Mouse (Mus musculus) cerebellum, postnatal 10 days (tissue): ENCODE data around the gene Rcor1.

Experiments used
- DNase-seq, 2 experiments: peaks; one replicate each; pipeline ENCODE4 v3.0.0; 2021; ENCODE audit warnings: mixed read lengths in 2 of 2

Rcor1 gene

GRCm38 (mm10) chr12:111021577-111021976 lies 17.6 kb upstream of the Rcor1 start:
- no peak for DNase-seq

- DNase-seq, result no peak
These were observed 10.7 kb upstream of the Rcor1 start for GRCm38 (mm10) chr12:111028176-111029167.

- DNase-seq, result no peak
These were observed 9.8 kb upstream of the Rcor1 start for GRCm38 (mm10) chr12:111029291-111029890.

GRCm38 (mm10) chr12:111032839-111033238 lies 6.3 kb upstream of the Rcor1 start:
- no peak for DNase-seq

- peak in 1 of 2 experiments; percentile 18 for DNase-seq
These were observed 3.8 kb upstream of the Rcor1 start for GRCm38 (mm10) chr12:111035182-111035824.

GRCm38 (mm10) chr12:111036198-111036775 lies 2.9 kb upstream of the Rcor1 start:
- DNase-seq, result no peak

GRCm38 (mm10) chr12:111037241-111038180 lies 1.6 kb upstream of the Rcor1 start:
- peak; percentile 47 to 53 for DNase-seq

- peak; percentile 78 to 92 for DNase-seq
These were observed 748 bp upstream of the Rcor1 start for GRCm38 (mm10) chr12:111038231-111038975.

GRCm38 (mm10) chr12:111039771-111040530 lies 800 bp downstream of the Rcor1 start:
- DNase-seq, result peak; percentile 63 to 72

- no peak for DNase-seq
These were observed 1.3 kb downstream of the Rcor1 start for GRCm38 (mm10) chr12:111040531-111040860.

GRCm38 (mm10) chr12:111041196-111041595 lies 2.0 kb downstream of the Rcor1 start:
- peak; percentile 56 to 69 for DNase-seq

GRCm38 (mm10) chr12:111042365-111042764 lies 3.2 kb downstream of the Rcor1 start:
- no peak for DNase-seq

GRCm38 (mm10) chr12:111044880-111045279 lies 5.7 kb downstream of the Rcor1 start:
- no peak for DNase-seq

GRCm38 (mm10) chr12:111046866-111047265 lies 7.7 kb downstream of the Rcor1 start:
- DNase-seq, result no peak

GRCm38 (mm10) chr12:111048201-111048600 lies 9.1 kb downstream of the Rcor1 start:
- DNase-seq, result no peak

- DNase-seq, result peak; percentile 18 to 26
These were observed 11.1 kb downstream of the Rcor1 start for GRCm38 (mm10) chr12:111050256-111050655.

GRCm38 (mm10) chr12:111063361-111063760 lies 24.2 kb downstream of the Rcor1 start:
- DNase-seq, result no peak

- no peak for DNase-seq
These were observed 25.1 kb downstream of the Rcor1 start for GRCm38 (mm10) chr12:111064220-111064619.

- DNase-seq, result no peak
These were observed 26.2 kb downstream of the Rcor1 start for GRCm38 (mm10) chr12:111065330-111065729.

- DNase-seq, result no peak
These were observed 28.7 kb downstream of the Rcor1 start for GRCm38 (mm10) chr12:111067816-111068215.
